Mouse (Mus musculus) midbrain, postnatal 0 days (tissue): Measurements from ENCODE around the gene Itga9. TPM values are rescaled to one million over a fixed set of nuclear protein-coding genes. Genes with fewer than 3 reads are reported as not detected.

Source experiments
- ATAC-seq: fragments of 200-750 bp; cut with Nextera tagmentation; 2 replicates; pipeline ENCODE4 v1.8.0; 2017; ENCODE audit warnings: moderate number of reproducible peaks, mild to moderate bottlenecking, moderate TSS enrichment, moderate library complexity; ENCODE audit not compliant: low FRiP score
- DNase-seq: peaks from one replicate; pipeline ENCODE4 v3.0.0-alpha.2; 2015; ENCODE audit warnings: low spot score
- H3K27ac ChIP-seq: fragments of 300-500 bp; sonication (generic); 2 replicates; pipeline ENCODE4 v1.5.1; 2014; ENCODE audit warnings: low read depth, mild to moderate bottlenecking, low read length, mixed read lengths
- H3K27me3 ChIP-seq: fragments of 300-500 bp; sonication (generic); 2 replicates; pipeline ENCODE4 v1.6.1; 2014; ENCODE audit warnings: low read length, control low read depth, mixed read lengths; ENCODE audit not compliant: insufficient read depth
- H3K36me3 ChIP-seq: fragments of 300-500 bp; sonication (generic); 2 replicates; pipeline ENCODE4 v1.6.1; 2014; ENCODE audit warnings: low read length, control low read depth, mixed read lengths; ENCODE audit not compliant: insufficient read depth
- H3K4me1 ChIP-seq: fragments of 300-500 bp; sonication (generic); 2 replicates; pipeline ENCODE4 v1.6.1; 2014; ENCODE audit warnings: mild to moderate bottlenecking, control low read depth, antibody characterized with exemption, low read length, mixed read lengths; ENCODE audit not compliant: insufficient read depth
- H3K4me2 ChIP-seq: fragments of 300-500 bp; sonication (generic); 2 replicates; pipeline ENCODE4 v1.6.1; 2014; ENCODE audit warnings: low read depth, mild to moderate bottlenecking, low read length, mixed read lengths; ENCODE audit not compliant: poor library complexity, severe bottlenecking
- H3K4me3 ChIP-seq: fragments of 300-500 bp; sonication (generic); 2 replicates; pipeline ENCODE4 v1.5.1; 2014; ENCODE audit warnings: low read depth, mild to moderate bottlenecking, low read length, moderate library complexity
- H3K9ac ChIP-seq: fragments of 300-500 bp; sonication (generic); replicated peaks from 2 replicates; pipeline ENCODE4 v1.6.1; 2014; ENCODE audit warnings: mild to moderate bottlenecking, low read length, moderate library complexity, mixed read lengths; ENCODE audit not compliant: poor library complexity, severe bottlenecking
- H3K9me3 ChIP-seq: fragments of 300-500 bp; sonication (generic); 2 replicates; pipeline ENCODE4 v1.6.1; 2016; ENCODE audit warnings: low read length, control low read depth
- CTCF ChIP-seq: IDR thresholded peaks from 2 replicates; pipeline ENCODE4 v1.5.1; 2016; ENCODE audit warnings: antibody characterized with exemption, mild to moderate bottlenecking
- WGBS: fragments of 180-500 bp; shearing (Covaris S2); extraction: QIAGEN DNeasy Blood & Tissue Kit; methylation state at CpG from one replicate; pipeline ENCODE4 v1.1.7; 2014; 5-methylcytosine and 5-hydroxymethylcytosine counted together
- polyA plus RNA-seq: library from polyadenylated mRNA; unstranded; fragments of >200 nt; fragmentation: Nextera tagmentation; extraction: Ambion mirVana; gene quantifications from 2 replicates; pipeline ENCODE4 v1.2.1, GENCODE M21; 2015
- total RNA-seq: library from RNA; depleted of rRNA; stranded (reverse); fragments of >200 nt; gene quantifications from 2 replicates; pipeline ENCODE4 v1.2.3, GENCODE M21; 2014

Gene Itga9
- total and polyA plus RNA-seq, 2 experiments from 2014 or later: 1.1 to 8.2 TPM

DNA sequence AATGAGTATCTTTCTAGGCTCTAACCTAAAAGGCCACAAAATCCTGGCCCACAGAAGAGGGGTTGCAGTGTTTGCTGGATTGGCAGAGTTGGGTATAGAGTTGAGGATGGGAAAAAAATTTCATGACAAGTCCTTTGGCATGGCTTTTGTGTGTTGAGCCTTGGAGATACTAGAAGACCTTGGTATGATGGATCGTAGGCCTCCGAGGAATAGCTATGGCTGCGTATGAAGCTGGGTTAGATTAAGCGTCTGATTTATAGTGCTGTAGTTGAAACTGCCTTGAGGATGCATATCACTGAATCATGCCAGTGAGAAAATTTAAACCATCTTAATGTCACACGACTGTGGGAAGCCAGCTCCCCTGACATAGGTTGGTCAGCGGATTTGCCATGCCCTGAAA lies 114.6 kb downstream of the Itga9 start:
- WGBS: 94% methylated on average over 6 of the region's 6 CpGs

DNA sequence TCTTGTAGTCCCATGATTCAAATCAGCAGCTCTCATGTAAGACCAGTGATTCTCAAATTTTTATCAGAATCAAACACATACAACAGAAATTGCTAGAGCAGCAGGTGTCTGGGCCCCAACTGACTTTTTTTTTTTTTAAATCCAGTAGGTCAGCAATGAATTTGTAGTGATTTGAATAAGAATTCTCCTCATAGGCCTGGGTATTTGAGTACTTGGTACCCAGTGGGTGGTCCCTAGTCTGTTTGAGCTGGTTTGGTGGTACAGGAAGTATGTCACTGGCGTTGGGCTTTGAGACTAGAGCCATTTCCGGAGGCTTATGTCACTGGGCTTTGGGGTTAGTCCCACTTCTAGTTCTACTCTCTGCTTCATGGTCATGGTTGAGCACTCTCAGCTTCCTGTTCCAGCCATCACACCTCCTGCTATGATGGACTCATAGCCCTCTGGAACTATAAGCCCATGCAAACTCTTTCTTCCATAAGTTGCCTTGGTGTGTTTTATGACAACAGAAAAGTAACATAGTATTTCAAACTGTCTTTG lies 116.4 kb downstream of the Itga9 start:
- Histone ChIP-seq H3K4me1 (no peaks in the 10 kb centered on the region), H3K36me3 (no peaks in the 10 kb centered on the region), H3K27me3 (no peaks in the 10 kb centered on the region), H3K9ac (no peak overlapping the region), H3K4me2 (no peak overlapping the region), H3K27ac (no peak overlapping the region), H3K4me3 (no peak overlapping the region), H3K9me3 (no peaks in the 10 kb centered on the region)
- DNase-seq (no peak), ATAC-seq (no peak)
- 80% methylated on average over 2 of the region's 2 CpGs for WGBS
- TF ChIP-seq CTCF: no peak

More for the DNA sequence above, 114.6 kb downstream of the Itga9 start:
- Histone ChIP-seq H3K36me3 (no peaks in the 10 kb centered on the region), H3K9me3 (no peaks in the 10 kb centered on the region), H3K4me3 (no peak overlapping the region), H3K4me1 (no peaks in the 10 kb centered on the region), H3K9ac (no peak overlapping the region), H3K4me2 (no peak overlapping the region), H3K27me3 (no peaks in the 10 kb centered on the region), H3K27ac (no peak overlapping the region)
- TF ChIP-seq CTCF: no peak
- ATAC-seq (no peak), DNase-seq (no peak)

- no peaks in the 10 kb centered on the region for H3K4me1 ChIP-seq
- TF ChIP-seq CTCF: no peak
- no peak overlapping the region for H3K9ac ChIP-seq
- ATAC-seq (no peak), DNase-seq (no peak)
- H3K27me3 ChIP-seq: no peaks in the 10 kb centered on the region
- no peaks in the 10 kb centered on the region for H3K9me3 ChIP-seq
- H3K4me3 ChIP-seq: no peak overlapping the region
- H3K36me3 ChIP-seq: no peaks in the 10 kb centered on the region
- no peak overlapping the region for H3K27ac ChIP-seq
- WGBS: 89% methylated on average over 9 of the region's 9 CpGs
- no peak overlapping the region for H3K4me2 ChIP-seq
These were observed 118.6 kb downstream of the Itga9 start for GRCm38 (mm10) chr9:118725128-118725527.

GRCm38 (mm10) chr9:118726550-118726949 lies 120.1 kb downstream of the Itga9 start:
- TF ChIP-seq CTCF: no peak
- Histone ChIP-seq H3K4me2 (no peak overlapping the region), H3K9me3 (no peaks in the 10 kb centered on the region), H3K9ac (no peak overlapping the region), H3K4me3 (no peak overlapping the region), H3K27ac (no peak overlapping the region), H3K27me3 (no peaks in the 10 kb centered on the region), H3K36me3 (no peaks in the 10 kb centered on the region), H3K4me1 (no peaks in the 10 kb centered on the region)
- ATAC-seq (no peak), DNase-seq (no peak)
- WGBS: 92% methylated on average over 4 of the region's 4 CpGs

DNA sequence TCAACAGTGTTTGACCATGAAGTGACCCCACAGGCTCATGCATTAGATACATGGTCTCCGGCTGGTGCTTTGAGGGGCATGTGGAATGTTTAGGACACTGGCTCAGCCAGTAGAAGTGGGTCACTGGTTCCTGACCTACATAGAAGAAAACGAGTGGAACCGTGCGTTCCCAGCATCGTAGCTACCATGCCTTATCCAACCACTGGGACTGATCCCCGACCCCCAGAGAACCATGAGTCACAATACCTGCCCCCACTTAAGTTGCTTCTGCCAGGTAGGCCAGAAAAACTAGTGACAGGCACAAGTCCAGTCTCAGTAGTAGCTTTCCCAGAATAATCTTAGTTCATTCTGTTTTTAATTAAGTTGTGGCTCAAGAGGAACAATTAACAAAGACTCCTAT lies 121.8 kb downstream of the Itga9 start:
- Histone ChIP-seq H3K36me3 (no peaks in the 10 kb centered on the region), H3K9ac (no peak overlapping the region), H3K27me3 (no peaks in the 10 kb centered on the region), H3K27ac (no peak overlapping the region), H3K4me1 (no peaks in the 10 kb centered on the region), H3K9me3 (no peaks in the 10 kb centered on the region), H3K4me2 (no peak overlapping the region), H3K4me3 (no peak overlapping the region)
- DNase-seq: no peak
- no peak for TF ChIP-seq CTCF
- ATAC-seq: no peak
- WGBS: 89% methylated on average over 6 of the region's 6 CpGs

GRCm38 (mm10) chr9:118728987-118729386 lies 122.5 kb downstream of the Itga9 start:
- Histone ChIP-seq H3K4me1 (no peaks in the 10 kb centered on the region), H3K9ac (no peak overlapping the region), H3K27me3 (no peaks in the 10 kb centered on the region), H3K36me3 (no peaks in the 10 kb centered on the region), H3K4me3 (no peak overlapping the region), H3K4me2 (no peak overlapping the region), H3K27ac (no peak overlapping the region), H3K9me3 (no peaks in the 10 kb centered on the region)
- 90% methylated on average over 5 of the region's 5 CpGs for WGBS
- DNase-seq: no peak
- ATAC-seq: no peak
- TF ChIP-seq CTCF: no peak
